Mouse (Mus musculus) liver, embryonic 11.5 days (tissue): Measurements from ENCODE around the gene Taok3. TPM values are rescaled to one million over a fixed set of nuclear protein-coding genes. Genes with fewer than 3 reads are reported as not detected.

Source experiments
- ATAC-seq: fragments of 200-750 bp; cut with Nextera tagmentation; replicated peaks from 2 replicates; pipeline ENCODE4 v1.8.0; 2017; ENCODE audit warnings: moderate number of reproducible peaks, mild to moderate bottlenecking, moderate TSS enrichment, moderate library complexity; ENCODE audit not compliant: low FRiP score
- DNase-seq: peaks from one replicate; pipeline ENCODE4 v3.0.0-alpha.2; 2017; ENCODE audit warnings: low spot score
- H3K27ac ChIP-seq: fragments of 300-500 bp; sonication (generic); 2 replicates; pipeline ENCODE4 v1.5.1; 2014; ENCODE audit warnings: mild to moderate bottlenecking, low read depth, low read length, control low read depth
- H3K27me3 ChIP-seq: fragments of 300-500 bp; sonication (generic); replicated peaks from 2 replicates; pipeline ENCODE4 v1.6.1; 2014; ENCODE audit warnings: low read length, mixed read lengths; ENCODE audit not compliant: control insufficient read depth, insufficient read depth
- H3K36me3 ChIP-seq: fragments of 300-500 bp; sonication (generic); 2 replicates; pipeline ENCODE4 v1.6.1; 2014; ENCODE audit warnings: mild to moderate bottlenecking, low read length, moderate library complexity, mixed read lengths; ENCODE audit not compliant: control insufficient read depth, insufficient read depth
- H3K4me1 ChIP-seq: fragments of 300-500 bp; sonication (generic); replicated peaks from 2 replicates; pipeline ENCODE4 v1.6.1; 2014; ENCODE audit warnings: low read length, mixed read lengths; ENCODE audit not compliant: control insufficient read depth, insufficient read depth
- H3K4me2 ChIP-seq: fragments of 300-500 bp; sonication (generic); 2 replicates; pipeline ENCODE4 v1.6.1; 2014; ENCODE audit warnings: mild to moderate bottlenecking, control low read depth, moderate library complexity
- H3K4me3 ChIP-seq: fragments of 300-500 bp; sonication (generic); 2 replicates; pipeline ENCODE4 v1.5.1; 2014; ENCODE audit warnings: low read depth, low read length, control low read depth
- H3K9ac ChIP-seq: fragments of 300-500 bp; sonication (generic); 2 replicates; pipeline ENCODE4 v1.6.1; 2014; ENCODE audit warnings: low read depth, low read length, control low read depth
- H3K9me3 ChIP-seq: fragments of 300-500 bp; sonication (generic); 2 replicates; pipeline ENCODE4 v1.6.1; 2016; ENCODE audit warnings: low read length, inconsistent platforms, mixed read lengths; ENCODE audit not compliant: control insufficient read depth
- WGBS: fragments of 180-500 bp; shearing (Covaris S2); extraction: QIAGEN DNeasy Blood & Tissue Kit; methylation state at CpG from one replicate; pipeline ENCODE4 v1.1.7; 2014; 5-methylcytosine and 5-hydroxymethylcytosine counted together
- polyA plus RNA-seq: library from polyadenylated mRNA; unstranded; fragments of >200 nt; fragmentation: Nextera tagmentation; extraction: Ambion mirVana; gene quantifications from 2 replicates; pipeline ENCODE4 v1.2.1, GENCODE M21; 2014

Gene Taok3
- polyA plus RNA-seq, 1 experiment from 2014 or later, result 69.3 TPM

DNA sequence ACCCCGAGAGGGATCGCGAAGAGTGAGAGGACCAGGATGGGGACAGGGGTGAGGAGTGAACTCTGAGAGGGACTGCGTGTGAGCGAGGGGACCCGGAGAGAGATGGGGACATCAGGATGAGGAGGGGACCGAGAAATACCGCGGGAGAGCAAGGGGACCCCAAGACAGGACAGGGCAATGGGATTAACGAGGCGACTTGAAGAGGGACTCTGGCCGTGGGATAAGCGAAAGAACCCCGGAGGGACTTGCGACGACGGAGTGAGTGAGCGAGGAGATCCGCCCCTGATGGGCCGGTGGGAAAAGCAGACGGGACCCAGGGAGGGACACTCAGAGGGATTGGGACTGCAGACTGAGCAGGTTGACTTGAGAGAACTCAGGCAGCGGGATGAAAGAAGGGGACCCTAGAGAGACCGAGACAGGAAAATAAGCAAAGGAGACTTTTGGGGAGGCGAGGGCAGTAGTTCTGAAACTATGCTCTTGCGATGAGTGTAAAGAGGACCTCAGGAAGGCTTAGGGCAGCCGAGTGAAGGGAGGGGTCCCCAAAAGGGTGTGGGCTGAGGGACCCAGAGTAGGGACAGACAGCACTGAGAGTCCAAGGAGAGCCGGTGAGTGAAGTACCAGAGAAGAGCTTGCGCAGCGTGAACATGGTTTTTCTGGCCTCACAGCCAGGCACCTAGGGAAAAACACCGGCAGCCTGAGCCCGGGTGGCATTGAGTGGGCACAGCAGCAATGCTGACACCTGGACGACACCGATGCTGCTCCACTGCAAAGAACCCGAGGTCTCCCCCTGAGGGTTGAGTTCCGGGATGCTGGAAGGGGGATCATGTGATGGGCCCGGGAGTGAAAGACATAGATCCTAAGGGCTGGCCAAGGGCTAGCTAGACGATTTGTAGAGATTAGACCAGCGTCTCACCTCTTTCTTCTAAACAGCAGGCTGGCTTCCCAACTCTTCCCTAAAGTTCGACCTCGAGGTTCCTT lies 849 bp downstream of the Taok3 start:
- peak overlapping the region; percentile 76 for H3K9ac ChIP-seq
- WGBS, result 2% methylated on average over 40 of the region's 40 CpGs
- no peaks in the 10 kb centered on the region for H3K36me3 ChIP-seq
- peak overlapping the region; percentile 89 for H3K4me3 ChIP-seq
- peak overlapping the region; percentile 62; the same call in 1 of the 2 replicates for H3K27ac ChIP-seq
- no peaks in the 10 kb centered on the region for H3K9me3 ChIP-seq
- H3K27me3 ChIP-seq, result no peaks in the 10 kb centered on the region
- ATAC-seq (no peak), DNase-seq (no peak)
- peaks cover 30% of the 10 kb centered on the region for H3K4me1 ChIP-seq
- peak overlapping the region; percentile 97 for H3K4me2 ChIP-seq

DNA sequence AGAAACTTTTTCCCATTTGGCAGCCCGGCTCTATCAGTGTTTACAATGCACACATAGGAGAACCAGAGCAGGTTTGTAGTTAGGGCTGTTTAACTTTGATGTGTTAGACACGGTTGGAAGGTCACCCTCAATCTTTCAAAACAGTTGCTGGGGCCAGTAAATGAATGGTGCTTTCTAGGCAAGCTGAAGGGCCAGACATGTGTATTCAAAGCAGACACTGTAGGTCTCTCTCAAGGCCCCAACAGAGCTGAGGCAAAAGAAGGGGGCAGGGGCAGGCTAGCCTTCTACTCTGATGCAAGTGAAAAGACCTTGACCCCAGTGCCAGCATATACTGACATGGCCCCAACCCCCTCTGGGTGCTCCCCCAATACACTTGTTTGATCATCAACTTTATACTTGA lies 1.7 kb downstream of the Taok3 start:
- H3K27ac ChIP-seq, result no peak overlapping the region
- H3K4me1 ChIP-seq, result peaks cover 27% of the 10 kb centered on the region
- peak overlapping the region; percentile 97 for H3K4me2 ChIP-seq

DNA sequence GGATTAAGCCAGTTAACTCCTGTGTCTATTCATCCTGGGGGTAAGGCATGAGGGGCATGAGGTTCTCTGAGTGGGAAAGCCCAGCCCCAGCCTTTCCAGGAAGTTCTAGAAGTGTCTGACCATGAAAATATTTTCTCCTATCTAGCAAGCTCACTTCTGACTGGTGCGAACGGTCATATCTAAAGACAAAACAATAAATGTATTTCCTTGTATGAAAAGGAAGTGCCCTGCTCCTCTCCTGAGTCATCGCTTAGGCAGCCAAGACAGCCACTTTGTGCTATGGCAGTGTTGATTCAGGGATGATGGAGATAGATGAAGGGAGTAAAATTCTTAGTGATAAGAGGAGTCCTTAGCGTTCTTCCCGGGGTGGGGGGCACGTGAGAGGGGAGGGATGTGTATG lies 3.2 kb downstream of the Taok3 start:
- DNase-seq (no peak), ATAC-seq (no peak)
- no peak overlapping the region for H3K27ac ChIP-seq
- no peaks in the 10 kb centered on the region for H3K27me3 ChIP-seq
- H3K36me3 ChIP-seq, result no peaks in the 10 kb centered on the region
- H3K9ac ChIP-seq, result no peak overlapping the region
- H3K4me3 ChIP-seq, result no peak overlapping the region
- H3K4me1 ChIP-seq, result peaks cover 22% of the 10 kb centered on the region
- no peak overlapping the region for H3K4me2 ChIP-seq
- H3K9me3 ChIP-seq, result no peaks in the 10 kb centered on the region
- 68% methylated on average over 6 of the region's 6 CpGs for WGBS

More for the DNA sequence above, 1.7 kb downstream of the Taok3 start:
- ATAC-seq (no peak), DNase-seq (no peak)
- H3K27me3 ChIP-seq, result no peaks in the 10 kb centered on the region
- no peaks in the 10 kb centered on the region for H3K36me3 ChIP-seq
- H3K9ac ChIP-seq, result no peak overlapping the region
- 23% methylated on average over 2 of the region's 2 CpGs for WGBS
- peak overlapping the region; percentile 89; the same call in 1 of the 2 replicates for H3K4me3 ChIP-seq
- H3K9me3 ChIP-seq, result no peaks in the 10 kb centered on the region

DNA sequence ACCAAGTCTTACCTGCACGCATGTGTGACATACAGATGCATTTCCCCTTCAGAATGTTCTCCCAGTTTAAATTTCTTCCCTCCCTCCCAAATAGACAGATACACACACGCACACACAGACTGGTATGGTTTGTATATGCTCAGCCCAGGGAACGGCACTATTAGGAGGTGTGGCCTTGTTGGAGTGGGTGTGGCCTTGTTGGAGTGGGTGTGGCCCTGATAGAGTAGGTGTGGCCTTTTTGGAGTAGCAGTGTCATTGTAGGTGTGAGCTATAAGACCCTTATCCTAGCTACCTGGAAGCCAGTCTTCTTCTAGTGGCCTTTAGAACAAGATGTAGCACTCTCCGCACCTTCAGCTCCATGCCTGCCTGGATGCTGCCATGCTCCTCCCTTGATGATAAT lies 3.9 kb downstream of the Taok3 start:
- Histone ChIP-seq H3K27ac (no peak overlapping the region), H3K9ac (no peak overlapping the region), H3K36me3 (no peaks in the 10 kb centered on the region), H3K9me3 (no peaks in the 10 kb centered on the region), H3K4me3 (no peak overlapping the region), H3K4me2 (no peak overlapping the region), H3K4me1 (peaks cover 16% of the 10 kb centered on the region), H3K27me3 (no peaks in the 10 kb centered on the region)
- ATAC-seq, result no peak
- WGBS, result 84% methylated on average over 4 of the region's 4 CpGs
- DNase-seq, result no peak

DNA sequence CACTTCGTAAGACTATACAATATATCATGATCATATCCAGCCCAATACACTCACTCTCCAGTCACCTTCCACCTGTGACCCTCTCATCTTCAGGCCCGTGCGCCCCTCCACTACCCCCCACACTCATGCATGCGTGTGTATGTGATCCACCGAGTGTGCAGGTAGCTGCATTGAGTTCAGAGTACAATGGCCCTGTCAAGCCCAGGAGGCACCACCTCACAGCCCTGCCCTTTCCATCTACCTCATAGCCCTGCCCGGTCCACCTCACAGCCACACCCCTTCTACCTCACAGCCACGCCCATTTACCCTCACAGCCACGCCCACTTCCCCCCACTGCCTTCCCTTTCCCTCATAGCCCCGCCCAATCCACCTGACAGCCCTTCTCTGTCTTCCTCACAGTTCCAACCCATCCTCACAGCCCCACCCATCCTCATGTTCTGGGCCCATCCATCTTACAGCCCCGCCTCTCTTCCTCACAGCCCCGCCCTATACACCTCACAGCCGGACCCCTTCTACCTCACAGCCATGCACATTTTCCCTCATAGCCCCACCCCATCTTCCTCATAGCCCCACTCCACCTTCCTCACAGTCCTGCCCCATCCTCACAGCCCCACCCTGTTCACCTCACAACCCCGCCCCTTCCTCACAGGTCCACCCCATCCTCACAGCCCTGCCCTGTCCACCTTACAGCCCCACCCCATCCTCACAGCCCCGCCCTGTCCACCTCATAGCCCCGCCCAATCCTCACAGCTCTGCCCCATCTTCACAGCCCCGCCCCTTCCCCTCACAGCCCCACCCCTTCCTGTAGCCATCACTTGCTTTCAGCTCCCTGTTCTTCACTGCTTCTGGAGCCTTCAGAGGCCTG lies 5.8 kb downstream of the Taok3 start:
- H3K4me1 ChIP-seq, result peaks cover 14% of the 10 kb centered on the region
- H3K9me3 ChIP-seq, result no peaks in the 10 kb centered on the region
- no peaks in the 10 kb centered on the region for H3K36me3 ChIP-seq
- WGBS, result 84% methylated on average over 16 of the region's 16 CpGs
- no peak overlapping the region for H3K4me3 ChIP-seq
- H3K27ac ChIP-seq, result no peak overlapping the region
- no peak overlapping the region for H3K9ac ChIP-seq
- ATAC-seq (peak; percentile 66), DNase-seq (no peak)
- H3K27me3 ChIP-seq, result no peaks in the 10 kb centered on the region
- no peak overlapping the region for H3K4me2 ChIP-seq

DNA sequence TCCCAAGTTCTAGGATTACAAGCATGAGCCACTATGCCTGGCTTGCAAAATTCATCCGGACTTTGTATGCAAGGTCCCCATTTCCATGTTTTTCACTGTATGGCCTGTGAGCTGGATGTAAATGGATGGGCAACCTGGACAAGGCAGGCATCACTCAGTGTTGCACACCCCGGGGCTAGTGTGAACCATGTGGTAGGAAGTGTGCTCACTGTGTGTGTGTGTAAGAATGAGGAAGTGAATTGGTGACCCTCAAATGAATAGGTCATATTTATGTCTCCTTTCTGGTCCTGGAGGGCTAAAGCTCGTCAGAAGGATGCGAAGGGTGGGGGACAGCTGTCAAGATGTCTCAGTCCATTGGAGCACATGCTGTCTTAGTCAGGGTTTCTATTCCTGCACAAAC lies 7.1 kb downstream of the Taok3 start:
- Histone ChIP-seq H3K36me3 (no peaks in the 10 kb centered on the region), H3K9ac (no peak overlapping the region), H3K27me3 (no peaks in the 10 kb centered on the region), H3K27ac (no peak overlapping the region), H3K9me3 (no peaks in the 10 kb centered on the region), H3K4me2 (no peak overlapping the region), H3K4me1 (peaks cover 9% of the 10 kb centered on the region), H3K4me3 (no peak overlapping the region)
- DNase-seq, result no peak
- ATAC-seq, result no peak
- 78% methylated on average over 4 of the region's 4 CpGs for whole genome bisulfite sequencing

DNA sequence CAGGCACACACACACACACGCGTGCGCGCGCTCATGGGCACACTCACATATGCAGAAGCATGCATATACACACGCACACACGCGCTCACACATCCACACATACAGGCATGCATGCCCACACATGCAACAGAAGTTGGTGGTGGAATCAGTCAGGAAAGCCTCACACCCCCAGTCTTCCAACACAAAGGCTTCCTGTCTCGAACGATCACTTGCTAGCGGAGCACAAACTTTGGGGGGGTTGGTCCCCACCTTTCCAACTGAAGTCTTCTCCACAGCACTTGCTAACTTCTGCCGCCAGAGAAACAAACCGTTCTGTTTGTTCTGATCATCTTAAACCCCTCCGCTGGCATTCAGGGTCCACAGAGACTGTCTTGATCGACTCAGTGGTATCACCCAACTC lies 10.8 kb downstream of the Taok3 start:
- peaks cover 25% of the 10 kb centered on the region for H3K4me1 ChIP-seq
- ATAC-seq, result no peak

DNA sequence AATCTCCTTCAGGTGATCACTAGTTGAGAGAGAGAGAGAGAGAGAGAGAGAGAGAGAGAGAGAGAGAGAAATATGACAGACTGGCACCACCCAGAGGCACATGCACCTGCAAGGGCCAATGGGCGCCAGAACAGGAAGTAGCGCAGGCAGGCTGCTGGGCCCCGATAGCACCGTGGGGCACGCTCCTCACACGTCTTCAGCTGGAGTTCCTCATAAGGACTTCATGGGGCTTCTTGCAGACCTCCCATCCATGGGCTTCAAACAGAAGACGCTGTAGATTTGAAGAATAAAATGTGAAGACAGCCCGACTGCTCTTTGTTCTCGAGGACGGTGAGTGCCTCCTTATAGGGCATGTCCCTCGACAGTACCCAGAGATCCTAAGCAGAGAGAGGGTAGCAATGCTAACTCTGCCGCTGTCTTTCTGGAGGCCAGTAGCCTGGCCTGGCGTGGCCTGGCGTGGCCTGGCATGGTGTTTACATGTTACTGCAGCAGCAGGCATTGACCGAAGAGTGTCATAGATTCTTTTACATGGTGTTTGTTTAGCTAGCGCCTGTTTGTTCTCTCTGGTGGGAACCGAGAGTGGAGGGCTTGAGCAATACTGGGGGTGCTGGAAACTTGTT lies 13.6 kb downstream of the Taok3 start:
- H3K9me3 ChIP-seq, result no peaks in the 10 kb centered on the region
- H3K36me3 ChIP-seq, result no peaks in the 10 kb centered on the region; the same call in 1 of the 2 replicates
- peak overlapping the region; percentile 68 for H3K4me3 ChIP-seq
- peak overlapping the region; percentile 84 for H3K9ac ChIP-seq
- DNase-seq (peak; percentile 70), ATAC-seq (peak; percentile 87)
- WGBS, result 36% methylated on average over 17 of the region's 17 CpGs
- H3K27me3 ChIP-seq, result no peaks in the 10 kb centered on the region
- H3K4me2 ChIP-seq, result peak overlapping the region; percentile 91
- H3K27ac ChIP-seq, result peak overlapping the region; percentile 98
- peaks cover 51% of the 10 kb centered on the region for H3K4me1 ChIP-seq

More for the DNA sequence above, 10.8 kb downstream of the Taok3 start:
- no peak overlapping the region for H3K4me2 ChIP-seq
- no peak overlapping the region for H3K27ac ChIP-seq
- no peaks in the 10 kb centered on the region for H3K27me3 ChIP-seq
- no peak overlapping the region for H3K9ac ChIP-seq
- no peaks in the 10 kb centered on the region for H3K36me3 ChIP-seq
- no peaks in the 10 kb centered on the region for H3K9me3 ChIP-seq
- 89% methylated on average over 15 of the region's 15 CpGs for WGBS
- DNase-seq, result no peak
- H3K4me3 ChIP-seq, result no peak overlapping the region
